9 mouse cellular contexts compared by ENCODE assay signal in the genomic region with DNA sequence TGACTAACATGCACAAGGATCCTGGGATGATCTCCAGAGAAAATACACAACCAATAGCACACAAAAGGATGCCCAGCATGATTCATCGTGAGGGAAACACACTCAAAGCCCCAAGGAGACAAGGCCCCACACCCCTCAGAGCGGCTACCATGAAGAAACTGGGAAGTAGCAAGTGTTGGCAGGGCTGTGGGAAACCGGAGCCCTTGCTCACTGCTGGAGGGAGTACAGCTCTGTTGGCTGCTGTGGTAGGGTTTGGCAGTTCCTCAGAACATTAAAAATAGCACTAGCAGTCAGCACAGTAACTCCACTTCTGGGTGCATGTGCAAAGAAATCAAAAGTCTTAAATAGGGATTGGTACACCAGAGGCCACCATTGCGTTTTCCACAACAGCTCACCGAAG. TPM values are rescaled to one million over a fixed set of nuclear protein-coding genes. Genes with fewer than 3 reads are reported as not detected.
A peak's percentile ranks its signal among the peaks of the same experiment; 100 is the strongest.
DNase-seq lines count a peak whose midpoint lies in the region; ATAC-seq and TF ChIP-seq lines count a peak whose summit lies in the region.
"Had no signal": no experiment of that assay in that cellular context is flagged by ENCODE, and none has a peak within 500 bp of the region (broad histone marks: within the 10 kb centered on the region; RNA-seq: fewer than 3 reads in every experiment).

No protein-coding gene starts in this region.

- H3K9ac ChIP-seq in kidney, embryonic 15.5 days: no peak overlapping the region

- ATAC-seq in kidney, embryonic 15.5 days (replicated peaks; ENCODE audit: low FRiP score): no peak
- ATAC-seq in erythroblast, adult 5-6 weeks (replicated peaks; ENCODE audit: low FRiP score, poor library complexity, severe bottlenecking): no peak
- no peak for ATAC-seq in inflammation-experienced regulatory T-cells, adult 6 months

- H3K4me2 ChIP-seq in kidney, embryonic 15.5 days: no peak overlapping the region

- peak; percentile 46 for DNase-seq in kidney, adult 2 months
- peak; percentile 70 for DNase-seq in adrenal gland, postnatal 14 days
- DNase-seq in gastrocnemius, postnatal 36 days: peak; percentile 84 to 87
- peak; percentile 65 to 79 for DNase-seq in left cerebral cortex, adult 18-20 months (ENCODE audit: low spot score in 2 of 2)
- peak; percentile 45 for DNase-seq in ovary, postnatal 14 days (ENCODE audit: low spot score)

- no peak overlapping the region for H3K27ac ChIP-seq in kidney, adult 2 months (ENCODE audit: insufficient read depth, low read depth, low read length)
- H3K27ac ChIP-seq in kidney, embryonic 15.5 days: no peak overlapping the region

- TF ChIP-seq POLR2A in kidney, adult 2 months (IDR thresholded peaks at IDR 0.05; ENCODE audit: low read depth, low read length): no peak

- H3K4me3 ChIP-seq in kidney, adult 2 months (ENCODE audit: insufficient read depth, low read depth, low read length): no peak overlapping the region
- H3K4me3 ChIP-seq in kidney, embryonic 15.5 days (replicated peaks): no peak overlapping the region

- no peak for TF ChIP-seq CTCF in kidney, adult 2 months (conservative IDR thresholded peaks at IDR 0.05; ENCODE audit: insufficient read depth, insufficient read length, low read depth, low read length)

- WGBS in kidney, adult 2 months: 71% methylated on average over 5 of the region's 5 CpGs
- WGBS in kidney, embryonic 15.5 days: 83% methylated on average over 5 of the region's 5 CpGs

- H3K9me3 ChIP-seq in kidney, embryonic 15.5 days (replicated peaks): no peaks in the 10 kb centered on the region

- no peaks in the 10 kb centered on the region for H3K36me3 ChIP-seq in kidney, adult 2 months (ENCODE audit: control insufficient read depth, insufficient read depth, low read length)
- peaks cover 25% of the 10 kb centered on the region for H3K36me3 ChIP-seq in kidney, embryonic 15.5 days

- H3K4me1 ChIP-seq in kidney, adult 2 months (ENCODE audit: control insufficient read depth, insufficient read depth, low read length): peaks cover 4% of the 10 kb centered on the region; the same call in 1 of the 2 replicates
- H3K4me1 ChIP-seq in kidney, embryonic 15.5 days: peaks cover 6% of the 10 kb centered on the region; the same call in 1 of the 2 replicates

- no peaks in the 10 kb centered on the region for H3K27me3 ChIP-seq in kidney, adult 2 months (replicated peaks; ENCODE audit: control insufficient read depth, insufficient read depth, low read length)
- H3K27me3 ChIP-seq in kidney, embryonic 15.5 days: no peaks in the 10 kb centered on the region

- intact Hi-C loops in gastrocnemius, postnatal 36 days (cut with DNase I): no loop called here

RNA-seq across cellular contexts. Expression of gene Ehd2, which starts 34.8 kb away (rescaled TPM):
- 30.2 and 33.7 TPM in 2 replicates for polyA plus RNA-seq in kidney, adult 2 months (2012; rRNA removed)
- 39.4 and 39.5 TPM in 2 replicates for polyA plus RNA-seq in kidney, embryonic 15.5 days (2015; fragmentation: Nextera tagmentation; extraction: Ambion mirVana)
- 119 and 121 TPM in 2 replicates for total RNA-seq in adrenal gland, postnatal 14 days (2021)
- total RNA-seq in gastrocnemius, postnatal 36 days (2021): 10 to 100 TPM; 40.8 to 47.9 TPM
- 1 to 10 TPM; 4.5 to 6.1 TPM for total RNA-seq in left cerebral cortex, adult 18-20 months (2021)
- total RNA-seq in erythroblast, adult 5-6 weeks (2015; ENCODE audit: low replicate concordance): 0.21 and 0.58 TPM in 2 replicates
- 0.09 and 0.14 TPM in 2 replicates for total RNA-seq in erythroblast, adult 5-6 weeks (2017; ENCODE audit: low replicate concordance)
- polyA plus RNA-seq in inflammation-experienced regulatory T-cells, adult 6 months (2017; shearing (Covaris generic)): under 1 TPM in 2 of 3 experiments, not detected in 1; 0.19 to 0.34 TPM

RNA-seq across cellular contexts. Expression of gene Bicra, which starts 45.5 kb away (rescaled TPM):
- 7.9 and 8.6 TPM in 2 replicates for polyA plus RNA-seq in kidney, adult 2 months (2012; rRNA removed)
- 7.5 and 8.1 TPM in 2 replicates for polyA plus RNA-seq in kidney, embryonic 15.5 days (2015; fragmentation: Nextera tagmentation; extraction: Ambion mirVana)
- 16.1 and 16.7 TPM in 2 replicates for total RNA-seq in adrenal gland, postnatal 14 days (2021)
- 1 to 10 TPM; 4.5 to 6.6 TPM for total RNA-seq in gastrocnemius, postnatal 36 days (2021)
- total RNA-seq in left cerebral cortex, adult 18-20 months (2021): 10 to 100 TPM; 11.8 to 13.9 TPM
- total RNA-seq in erythroblast, adult 5-6 weeks (2015; ENCODE audit: low replicate concordance): 6.5 and 20.9 TPM in 2 replicates
- total RNA-seq in erythroblast, adult 5-6 weeks (2017; ENCODE audit: low replicate concordance): 0.14 and 2.2 TPM in 2 replicates
- polyA plus RNA-seq in inflammation-experienced regulatory T-cells, adult 6 months (2017; shearing (Covaris generic)): 1 to 10 TPM; 2.7 to 4.4 (median 4.2) TPM

RNA-seq across cellular contexts. Expression of gene Nop53, which starts 56.3 kb away (rescaled TPM):
- 87.9 and 88.9 TPM in 2 replicates for polyA plus RNA-seq in kidney, adult 2 months (2012; rRNA removed)
- 194 and 195 TPM in 2 replicates for polyA plus RNA-seq in kidney, embryonic 15.5 days (2015; fragmentation: Nextera tagmentation; extraction: Ambion mirVana)
- total RNA-seq in adrenal gland, postnatal 14 days (2021): 196 and 213 TPM in 2 replicates
- total RNA-seq in gastrocnemius, postnatal 36 days (2021): 10 to 100 TPM; 81.3 to 97.1 TPM
- total RNA-seq in left cerebral cortex, adult 18-20 months (2021): 100 to 1,000 TPM; 116 to 129 TPM
- total RNA-seq in erythroblast, adult 5-6 weeks (2015; ENCODE audit: low replicate concordance): 14.6 and 17.3 TPM in 2 replicates
- total RNA-seq in erythroblast, adult 5-6 weeks (2017; ENCODE audit: low replicate concordance): 60.2 and 75.8 TPM in 2 replicates
- 100 to 1,000 TPM; 272 to 320 (median 288) TPM for polyA plus RNA-seq in inflammation-experienced regulatory T-cells, adult 6 months (2017; shearing (Covaris generic))

RNA-seq across cellular contexts. Expression of gene Zfp541, which starts 59.4 kb away (rescaled TPM):
- polyA plus RNA-seq in kidney, adult 2 months (2012; rRNA removed): 0.03 TPM in 1 of 2 replicates, not detected in the other
- polyA plus RNA-seq in kidney, embryonic 15.5 days (2015; fragmentation: Nextera tagmentation; extraction: Ambion mirVana): 0.13 TPM in 1 of 2 replicates, not detected in the other
- 0.07 and 0.08 TPM in 2 replicates for total RNA-seq in adrenal gland, postnatal 14 days (2021)
- total RNA-seq in gastrocnemius, postnatal 36 days (2021): not detected
- under 1 TPM; 0.66 to 0.70 TPM for total RNA-seq in left cerebral cortex, adult 18-20 months (2021)
- total RNA-seq in erythroblast, adult 5-6 weeks (2015; ENCODE audit: low replicate concordance): not detected in 2 replicates
- 0.28 TPM in 1 of 2 replicates, not detected in the other for total RNA-seq in erythroblast, adult 5-6 weeks (2017; ENCODE audit: low replicate concordance)
- under 1 TPM in 1 of 3 experiments, not detected in 2; 0.07 TPM for polyA plus RNA-seq in inflammation-experienced regulatory T-cells, adult 6 months (2017; shearing (Covaris generic))
- polyA plus RNA-seq: large intestine, adult 2 months had no signal

Comparison
In these comparisons a context has a peak if more than half of its experiments do, and no peak if none do; other contexts are left out.
1. RNA of gene Ehd2, which starts 34.8 kb away (total RNA-seq): 119 to 121 TPM in adrenal gland, postnatal 14 days and 40.8 to 47.9 TPM in gastrocnemius, postnatal 36 days; 4.5 to 6.1 TPM in left cerebral cortex, adult 18-20 months and 0.09 to 0.58 TPM in erythroblast, adult 5-6 weeks; every median in the first group is over 4 times any median in the second.
2. Peak in every context shown above with its lines, with median percentiles within 50 percentile points of each other: DNase-seq.